Mouse (Mus musculus) thymus, postnatal 0 days (tissue): ENCODE measurements around the gene Chrd. TPM values are rescaled to one million over a fixed set of nuclear protein-coding genes. Genes with fewer than 3 reads are reported as not detected.

Experiments used
- DNase-seq: peaks from one replicate; pipeline ENCODE4 v3.0.0-alpha.2; 2015; ENCODE audit warnings: low spot score
- polyA plus RNA-seq: library from polyadenylated mRNA; unstranded; fragments of >200 nt; fragmentation: Nextera tagmentation; extraction: Ambion mirVana; gene quantifications from 2 replicates; pipeline ENCODE4 v1.2.1, GENCODE M21; 2015

Chrd gene
- polyA plus RNA-seq = 0.91 and 1.3 TPM in 2 replicates

DNA sequence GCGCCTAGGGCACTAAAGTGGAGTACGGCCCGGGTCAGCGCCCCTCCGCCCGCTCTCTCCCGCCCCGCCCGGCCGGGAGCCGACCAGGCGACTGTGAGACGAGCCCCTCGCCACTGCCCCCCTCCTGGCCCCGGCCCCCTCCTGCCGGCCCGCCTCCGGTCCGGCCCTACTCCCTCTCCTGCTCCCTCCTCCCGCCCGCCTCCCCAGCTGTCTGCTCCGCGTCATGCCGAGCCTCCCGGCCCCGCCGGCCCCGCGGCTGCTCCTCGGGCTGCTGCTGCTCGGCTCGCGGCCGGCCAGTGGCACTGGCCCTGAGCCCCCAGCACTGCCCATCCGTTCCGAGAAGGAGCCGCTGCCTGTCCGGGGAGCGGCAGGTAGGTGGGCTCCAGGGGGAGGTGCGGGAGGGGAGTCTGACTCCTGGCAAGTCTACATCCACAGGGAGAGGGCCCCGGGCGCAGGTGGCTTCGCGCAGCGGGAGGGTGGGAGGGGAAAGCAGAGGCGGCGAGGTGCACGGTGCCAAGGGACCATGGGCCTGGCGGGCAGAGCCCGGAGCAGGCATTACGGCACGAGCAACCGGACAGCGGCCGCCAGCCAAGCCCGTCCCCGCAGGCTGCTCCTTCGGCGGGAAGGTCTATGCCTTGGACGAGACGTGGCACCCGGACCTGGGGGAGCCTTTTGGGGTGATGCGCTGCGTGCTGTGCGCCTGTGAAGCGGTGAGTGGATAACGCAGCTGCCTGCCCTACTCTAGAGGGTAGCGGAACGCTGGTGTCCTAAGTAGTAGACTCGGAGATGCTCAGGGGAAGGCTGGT lies at the start of gene Chrd:
Chrd (plus strand) TSS at position 203 of the 806 bp plus-strand sequence.
- no peak for DNase-seq

- DNase-seq = no peak
These were observed 42.2 kb upstream of the Chrd start for GRCm38 (mm10) chr16:20690774-20691173.

GRCm38 (mm10) chr16:20691617-20692016 lies 41.3 kb upstream of the Chrd start:
- DNase-seq = no peak

DNA sequence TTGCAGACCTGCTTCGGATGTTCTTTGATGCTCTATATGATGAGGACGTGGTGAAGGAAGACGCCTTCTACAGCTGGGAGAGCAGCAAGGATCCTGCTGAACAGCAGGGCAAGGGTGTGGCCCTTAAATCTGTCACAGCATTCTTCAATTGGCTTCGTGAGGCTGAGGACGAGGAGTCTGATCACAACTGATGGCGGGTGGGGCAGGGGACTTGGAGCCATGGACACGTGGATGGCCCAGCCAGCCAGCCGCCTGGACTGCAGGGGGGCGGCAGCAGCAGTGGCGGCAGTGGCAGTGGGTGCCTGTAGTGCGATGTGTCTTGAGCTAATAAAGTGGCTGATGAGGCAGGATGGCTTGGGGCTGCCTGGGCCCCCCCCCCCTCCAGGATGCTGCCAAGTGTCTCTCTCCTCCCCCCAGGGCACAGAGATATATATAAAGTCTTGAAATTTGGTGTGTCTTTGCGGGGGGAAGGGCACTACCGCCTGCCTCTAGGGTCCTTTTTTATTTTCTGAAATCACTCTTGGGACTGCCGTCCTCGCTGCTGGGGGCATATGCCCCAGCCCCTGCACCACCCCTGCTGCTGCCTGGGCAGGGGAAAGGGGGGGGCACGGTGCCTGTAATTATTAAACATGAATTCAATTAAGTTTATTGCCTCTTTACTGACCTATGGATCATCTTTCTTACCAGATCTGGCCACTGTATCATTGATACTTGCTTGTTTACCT lies 40.5 kb upstream of the Chrd start:
- no peak for DNase-seq

- peak; percentile 72 for DNase-seq
These were observed 39.7 kb upstream of the Chrd start, which contains the start of gene Fam131a for GRCm38 (mm10) chr16:20693111-20693701. Gene Fam131a, plus strand, starts transcription at chr16:20693241.

DNA sequence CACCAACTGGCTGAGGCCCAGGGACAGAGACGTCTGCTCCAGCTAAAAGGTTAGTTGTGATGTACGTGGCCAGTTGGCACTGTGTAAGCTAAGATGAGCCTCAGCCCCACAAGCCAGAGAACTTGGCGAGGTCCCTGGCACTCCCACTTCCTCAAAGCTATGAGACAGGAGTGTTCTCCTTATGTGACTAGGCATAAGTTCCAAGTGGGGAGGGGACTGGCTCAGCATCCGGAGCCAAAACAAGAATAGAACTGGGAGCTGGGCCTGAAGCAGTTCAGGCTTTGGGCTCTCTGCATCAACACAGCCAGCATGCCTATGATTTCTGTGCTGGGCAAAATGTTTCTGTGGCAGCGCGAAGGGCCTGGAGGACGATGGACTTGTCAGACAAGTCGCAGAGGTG lies 38.1 kb upstream of the Chrd start:
- no peak for DNase-seq

- no peak for DNase-seq
These were observed 37.2 kb upstream of the Chrd start for GRCm38 (mm10) chr16:20695622-20696323.

DNA sequence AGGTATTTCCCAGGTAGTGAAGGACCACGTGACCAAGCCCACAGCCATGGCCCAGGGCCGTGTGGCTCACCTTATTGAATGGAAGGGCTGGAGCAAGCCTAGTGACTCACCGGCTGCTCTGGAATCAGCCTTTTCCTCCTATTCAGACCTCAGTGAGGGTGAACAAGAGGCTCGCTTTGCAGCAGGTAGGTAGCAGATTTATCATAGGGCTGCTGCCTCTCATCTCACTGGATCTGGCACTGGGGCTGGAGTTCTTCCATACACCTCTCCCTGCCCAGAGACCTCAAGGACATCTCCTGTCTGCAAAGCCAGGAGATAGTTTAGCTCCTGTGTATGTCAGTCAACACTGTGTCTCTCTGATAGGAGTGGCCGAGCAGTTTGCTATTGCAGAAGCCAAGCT lies 33.7 kb upstream of the Chrd start:
- no peak for DNase-seq

- DNase-seq = no peak
These were observed 32.9 kb upstream of the Chrd start for GRCm38 (mm10) chr16:20700036-20700435.

- no peak for DNase-seq
These were observed 31.6 kb upstream of the Chrd start for GRCm38 (mm10) chr16:20701316-20701715.

- no peak for DNase-seq
These were observed 31.0 kb upstream of the Chrd start for GRCm38 (mm10) chr16:20701729-20702521.

DNA sequence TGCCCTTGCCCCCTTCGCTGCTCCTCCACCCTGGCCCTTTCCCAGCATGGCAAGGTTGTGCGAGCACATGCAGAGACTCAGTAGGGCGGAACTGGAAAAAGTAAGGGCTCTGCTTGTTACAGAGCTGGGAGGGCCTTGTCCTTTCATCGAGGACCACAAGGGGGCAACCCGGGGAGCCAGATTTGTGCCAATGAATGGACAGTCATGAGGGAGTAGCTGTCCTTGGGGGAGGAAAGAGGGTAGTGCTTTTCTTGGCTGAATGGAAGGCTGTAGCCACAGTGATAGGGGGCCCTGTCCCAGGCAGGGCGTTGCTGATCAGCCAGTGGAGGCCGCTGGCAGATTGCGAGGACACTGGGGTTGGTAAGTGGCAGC lies 30.4 kb upstream of the Chrd start:
- peak; percentile 49 for DNase-seq

GRCm38 (mm10) chr16:20703071-20703470 lies 29.9 kb upstream of the Chrd start:
- no peak for DNase-seq

GRCm38 (mm10) chr16:20703699-20704400 lies 29.1 kb upstream of the Chrd start:
- no peak for DNase-seq

- no peak for DNase-seq
These were observed 27.1 kb upstream of the Chrd start for GRCm38 (mm10) chr16:20705786-20706185.

GRCm38 (mm10) chr16:20706407-20707055 lies 26.4 kb upstream of the Chrd start:
- DNase-seq = no peak

GRCm38 (mm10) chr16:20708220-20708938 lies 24.5 kb upstream of the Chrd start:
- no peak for DNase-seq

- peak; percentile 57 for DNase-seq
These were observed 23.8 kb upstream of the Chrd start for GRCm38 (mm10) chr16:20708939-20709734.
